Mouse (Mus musculus) neural tube, embryonic 15.5 days (tissue): ENCODE measurements around the gene Catip. TPM values are rescaled to one million over a fixed set of nuclear protein-coding genes. Genes with fewer than 3 reads are reported as not detected.
"Not testable (repeated sequence)": the region's sequence is repeated elsewhere in the genome, so short reads cannot be mapped to it uniquely, and the experiment has no call there.

Experiments
- ATAC-seq: fragments of 200-750 bp; cut with Nextera tagmentation; 2 replicates; pipeline ENCODE4 v1.8.0; 2017; ENCODE audit warnings: mild to moderate bottlenecking, moderate TSS enrichment, moderate library complexity; ENCODE audit not compliant: low FRiP score
- H3K27ac ChIP-seq: fragments of 300-500 bp; sonication (generic); replicated peaks from 2 replicates; pipeline ENCODE4 v1.5.1; 2015; ENCODE audit warnings: mild to moderate bottlenecking, inconsistent platforms
- H3K27me3 ChIP-seq: fragments of 300-500 bp; sonication (generic); replicated peaks from 2 replicates; pipeline ENCODE4 v1.6.1; 2015; ENCODE audit warnings: inconsistent platforms
- H3K36me3 ChIP-seq: fragments of 300-500 bp; sonication (generic); 2 replicates; pipeline ENCODE4 v1.6.1; 2015; ENCODE audit warnings: inconsistent platforms
- H3K4me1 ChIP-seq: fragments of 300-500 bp; sonication (generic); 2 replicates; pipeline ENCODE4 v1.6.1; 2015; ENCODE audit warnings: inconsistent platforms
- H3K4me2 ChIP-seq: fragments of 300-500 bp; sonication (generic); 2 replicates; pipeline ENCODE4 v1.6.1; 2015; ENCODE audit warnings: inconsistent platforms, mild to moderate bottlenecking, moderate library complexity
- H3K4me3 ChIP-seq: fragments of 300-500 bp; sonication (generic); replicated peaks from 2 replicates; pipeline ENCODE4 v1.5.1; 2015; ENCODE audit warnings: mild to moderate bottlenecking, inconsistent platforms
- H3K9ac ChIP-seq: fragments of 300-500 bp; sonication (generic); replicated peaks from 2 replicates; pipeline ENCODE4 v1.6.1; 2015; ENCODE audit warnings: mild to moderate bottlenecking, inconsistent platforms
- H3K9me3 ChIP-seq: fragments of 300-500 bp; sonication (generic); replicated peaks from 2 replicates; pipeline ENCODE4 v1.6.1; 2016; ENCODE audit warnings: inconsistent platforms
- WGBS: fragments of 180-500 bp; shearing (Covaris S2); methylation state at CpG from one replicate; pipeline ENCODE4 v1.1.7; 2015; ENCODE audit warnings: mixed read lengths; 5-methylcytosine and 5-hydroxymethylcytosine counted together
- polyA plus RNA-seq: library from polyadenylated mRNA; unstranded; fragments of >200 nt; fragmentation: Nextera tagmentation; extraction: Ambion mirVana; gene quantifications from 2 replicates; pipeline ENCODE4 v1.2.1, GENCODE M21; 2015

Gene Catip
- polyA plus RNA-seq, 1 experiment from 2014 or later = 1.1 TPM

GRCm38 (mm10) chr1:74334607-74335006, 27.3 kb upstream of the Catip start:
- no peak for ATAC-seq
- WGBS = 87% methylated on average over 3 of the region's 3 CpGs
- Histone ChIP-seq H3K9me3 (no peaks in the 10 kb centered on the region), H3K27me3 (no peaks in the 10 kb centered on the region), H3K27ac (no peak overlapping the region), H3K4me2 (no peak overlapping the region), H3K36me3 (no peaks in the 10 kb centered on the region), H3K9ac (no peak overlapping the region), H3K4me3 (no peak overlapping the region), H3K4me1 (peaks cover 18% of the 10 kb centered on the region)

GRCm38 (mm10) chr1:74335033-74335432, 26.9 kb upstream of the Catip start:
- WGBS = 76% methylated on average over 4 of the region's 4 CpGs
- H3K4me3 ChIP-seq = no peak overlapping the region
- no peaks in the 10 kb centered on the region for H3K27me3 ChIP-seq
- H3K4me2 ChIP-seq = no peak overlapping the region
- H3K36me3 ChIP-seq = no peaks in the 10 kb centered on the region
- H3K9ac ChIP-seq = no peak overlapping the region
- H3K9me3 ChIP-seq = no peaks in the 10 kb centered on the region
- H3K4me1 ChIP-seq = peaks cover 18% of the 10 kb centered on the region
- ATAC-seq = no peak
- H3K27ac ChIP-seq = no peak overlapping the region

- Histone ChIP-seq H3K9me3 (no peaks in the 10 kb centered on the region), H3K27me3 (no peaks in the 10 kb centered on the region), H3K4me3 (no peak overlapping the region), H3K36me3 (no peaks in the 10 kb centered on the region), H3K4me1 (peaks cover 23% of the 10 kb centered on the region), H3K9ac (no peak overlapping the region), H3K27ac (no peak overlapping the region), H3K4me2 (no peak overlapping the region)
- 78% methylated on average over 6 of the region's 6 CpGs for WGBS
- no peak for ATAC-seq
Measured at GRCm38 (mm10) chr1:74335436-74336170, 26.3 kb upstream of the Catip start.

- Histone ChIP-seq H3K36me3 (no peaks in the 10 kb centered on the region), H3K27me3 (no peaks in the 10 kb centered on the region), H3K9ac (no peak overlapping the region; the same call in 1 of the 2 replicates), H3K4me1 (peaks cover 17% of the 10 kb centered on the region), H3K4me3 (no peak overlapping the region), H3K4me2 (no peak overlapping the region), H3K9me3 (no peaks in the 10 kb centered on the region), H3K27ac (no peak overlapping the region)
- ATAC-seq = no peak
- 85% methylated on average over 3 of the region's 3 CpGs for WGBS
Measured at GRCm38 (mm10) chr1:74337241-74337771, 24.6 kb upstream of the Catip start.

GRCm38 (mm10) chr1:74338013-74338412, 23.9 kb upstream of the Catip start:
- Histone ChIP-seq H3K9me3 (no peaks in the 10 kb centered on the region), H3K9ac (no peak overlapping the region), H3K36me3 (no peaks in the 10 kb centered on the region), H3K4me3 (no peak overlapping the region), H3K27ac (no peak overlapping the region), H3K4me1 (peaks cover 18% of the 10 kb centered on the region), H3K27me3 (no peaks in the 10 kb centered on the region), H3K4me2 (no peak overlapping the region)
- no peak for ATAC-seq
- 83% methylated on average over 4 of the region's 5 CpGs for WGBS

- no peak overlapping the region for H3K9ac ChIP-seq
- H3K27me3 ChIP-seq = no peaks in the 10 kb centered on the region
- H3K36me3 ChIP-seq = no peaks in the 10 kb centered on the region
- no peak overlapping the region for H3K4me3 ChIP-seq
- peaks cover 16% of the 10 kb centered on the region for H3K4me1 ChIP-seq
- WGBS = 74% methylated on average over 4 of the region's 4 CpGs
- H3K4me2 ChIP-seq = no peak overlapping the region
- no peak overlapping the region for H3K27ac ChIP-seq
- no peaks in the 10 kb centered on the region for H3K9me3 ChIP-seq
- no peak for ATAC-seq
Measured at GRCm38 (mm10) chr1:74338626-74339025, 23.3 kb upstream of the Catip start.

GRCm38 (mm10) chr1:74339917-74340316, 22.0 kb upstream of the Catip start:
- ATAC-seq = no peak
- 93% methylated on average over 9 of the region's 9 CpGs for WGBS
- Histone ChIP-seq H3K36me3 (no peaks in the 10 kb centered on the region), H3K4me3 (no peak overlapping the region), H3K27ac (no peak overlapping the region), H3K9ac (no peak overlapping the region), H3K4me1 (peaks cover 21% of the 10 kb centered on the region), H3K4me2 (no peak overlapping the region), H3K27me3 (no peaks in the 10 kb centered on the region), H3K9me3 (no peaks in the 10 kb centered on the region)

GRCm38 (mm10) chr1:74340361-74340764, 21.5 kb upstream of the Catip start:
- Histone ChIP-seq H3K27ac (no peak overlapping the region), H3K9me3 (no peaks in the 10 kb centered on the region), H3K4me1 (peaks cover 21% of the 10 kb centered on the region), H3K36me3 (no peaks in the 10 kb centered on the region), H3K27me3 (no peaks in the 10 kb centered on the region), H3K9ac (no peak overlapping the region), H3K4me2 (no peak overlapping the region), H3K4me3 (no peak overlapping the region)
- WGBS = 84% methylated on average over 6 of the region's 6 CpGs
- 0 out of 2 replicates have a peak, but pooled peaks have one; percentile 44 for ATAC-seq

- H3K36me3 ChIP-seq, H3K4me2 ChIP-seq, H3K27me3 ChIP-seq, H3K27ac ChIP-seq, H3K9ac ChIP-seq, H3K4me3 ChIP-seq, H3K9me3 ChIP-seq, ATAC-seq: not testable (repeated sequence)
- peaks cover 21% of the 10 kb centered on the region for H3K4me1 ChIP-seq
- WGBS = 98% methylated on average over 4 of the region's 4 CpGs
Measured at GRCm38 (mm10) chr1:74340992-74341391, 20.9 kb upstream of the Catip start.

GRCm38 (mm10) chr1:74341898-74342297, 20.0 kb upstream of the Catip start:
- no peak overlapping the region for H3K27ac ChIP-seq
- no peak overlapping the region for H3K4me3 ChIP-seq
- 90% methylated on average over 7 of the region's 7 CpGs for WGBS
- H3K9me3 ChIP-seq = no peaks in the 10 kb centered on the region
- H3K36me3 ChIP-seq = no peaks in the 10 kb centered on the region
- peaks cover 21% of the 10 kb centered on the region for H3K4me1 ChIP-seq
- no peak overlapping the region for H3K9ac ChIP-seq
- no peaks in the 10 kb centered on the region for H3K27me3 ChIP-seq
- no peak for ATAC-seq
- H3K4me2 ChIP-seq = no peak overlapping the region

GRCm38 (mm10) chr1:74342308-74342707, 19.6 kb upstream of the Catip start:
- H3K27ac ChIP-seq = no peak overlapping the region
- no peak overlapping the region for H3K9ac ChIP-seq
- H3K9me3 ChIP-seq = no peaks in the 10 kb centered on the region
- ATAC-seq = 0 out of 2 replicates have a peak, but pooled peaks have one; percentile 12
- H3K27me3 ChIP-seq = no peaks in the 10 kb centered on the region
- H3K36me3 ChIP-seq = no peaks in the 10 kb centered on the region
- H3K4me1 ChIP-seq = peaks cover 21% of the 10 kb centered on the region
- 100% methylated on average over 1 of the region's 1 CpGs for WGBS
- H3K4me2 ChIP-seq = no peak overlapping the region
- no peak overlapping the region for H3K4me3 ChIP-seq

- peak overlapping the region; percentile 25; the same call in 1 of the 2 replicates for H3K27ac ChIP-seq
- H3K36me3 ChIP-seq = 0 out of 2 replicates have a peak, but pooled peaks cover 3% of the 10 kb centered on the region
- no peak overlapping the region for H3K4me2 ChIP-seq
- 41% methylated on average over 5 of the region's 5 CpGs for WGBS
- H3K4me3 ChIP-seq = no peak overlapping the region
- ATAC-seq = no peak
- no peak overlapping the region for H3K9ac ChIP-seq
- H3K9me3 ChIP-seq = no peaks in the 10 kb centered on the region
- no peaks in the 10 kb centered on the region for H3K27me3 ChIP-seq
- H3K4me1 ChIP-seq = peaks cover 21% of the 10 kb centered on the region
Measured at GRCm38 (mm10) chr1:74343161-74343560, 18.7 kb upstream of the Catip start.
